Mouse (Mus musculus): ENCODE measurements around the gene Ip6k2. TPM values are rescaled to one million over a fixed set of nuclear protein-coding genes. Genes with fewer than 3 reads are reported as not detected.

Gene Ip6k2
- polyA plus RNA-seq, 1 experiment from 2014 or later: 129 TPM

GRCm38 (mm10) chr9:108764971-108765370 lies 18.6 kb upstream of the Ip6k2 start:
- Histone ChIP-seq H3K27me3 (ENCODE audit: control insufficient read depth, insufficient read depth, low read length) (no peaks in the 10 kb centered on the region; the same call in 1 of the 2 replicates), H3K4me2 (ENCODE audit: low read depth, severe bottlenecking) (no peak overlapping the region), H3K9ac (ENCODE audit: low read length) (no peak overlapping the region), H3K4me3 (ENCODE audit: low read depth, low read length) (no peak overlapping the region), H3K36me3 (ENCODE audit: control insufficient read depth, insufficient read depth, low read length) (no peaks in the 10 kb centered on the region), H3K4me1 (ENCODE audit: control insufficient read depth, insufficient read depth, low read length) (no peaks in the 10 kb centered on the region), H3K27ac (replicated peaks; ENCODE audit: low read depth, low read length) (no peak overlapping the region), H3K9me3 (ENCODE audit: control insufficient read depth, low read length) (no peaks in the 10 kb centered on the region)
- 83% methylated on average over 10 of the region's 10 CpGs for WGBS
- DNase-seq (ENCODE audit: low spot score) (no peak), ATAC-seq (ENCODE audit: insufficient number of reproducible peaks, low FRiP score, low TSS enrichment, low read depth) (no peak)

GRCm38 (mm10) chr9:108776614-108777013 lies 7.0 kb upstream of the Ip6k2 start:
- no peak overlapping the region for H3K27ac ChIP-seq (replicated peaks; ENCODE audit: low read depth, low read length)
- no peak overlapping the region for H3K4me3 ChIP-seq (ENCODE audit: low read depth, low read length)
- no peak for ATAC-seq (ENCODE audit: insufficient number of reproducible peaks, low FRiP score, low TSS enrichment, low read depth)
- H3K9me3 ChIP-seq (ENCODE audit: control insufficient read depth, low read length): no peaks in the 10 kb centered on the region
- 85% methylated on average over 4 of the region's 4 CpGs for WGBS
- H3K4me1 ChIP-seq (ENCODE audit: control insufficient read depth, insufficient read depth, low read length): no peaks in the 10 kb centered on the region
- H3K27me3 ChIP-seq (ENCODE audit: control insufficient read depth, insufficient read depth, low read length): no peaks in the 10 kb centered on the region
- no peaks in the 10 kb centered on the region for H3K36me3 ChIP-seq (ENCODE audit: control insufficient read depth, insufficient read depth, low read length)
- no peak overlapping the region for H3K4me2 ChIP-seq (ENCODE audit: low read depth, severe bottlenecking)
- no peak for DNase-seq (ENCODE audit: low spot score)
- H3K9ac ChIP-seq (ENCODE audit: low read length): no peak overlapping the region

- no peaks in the 10 kb centered on the region for H3K36me3 ChIP-seq (ENCODE audit: control insufficient read depth, insufficient read depth, low read length)
- no peak overlapping the region for H3K27ac ChIP-seq (replicated peaks; ENCODE audit: low read depth, low read length)
- no peak for DNase-seq (ENCODE audit: low spot score)
- H3K4me3 ChIP-seq (ENCODE audit: low read depth, low read length): no peak overlapping the region
- WGBS: 88% methylated on average over 4 of the region's 4 CpGs
- no peak overlapping the region for H3K4me2 ChIP-seq (ENCODE audit: low read depth, severe bottlenecking)
- no peak overlapping the region for H3K9ac ChIP-seq (ENCODE audit: low read length)
- H3K9me3 ChIP-seq (ENCODE audit: control insufficient read depth, low read length): no peaks in the 10 kb centered on the region
- ATAC-seq (ENCODE audit: insufficient number of reproducible peaks, low FRiP score, low TSS enrichment, low read depth): no peak
- no peaks in the 10 kb centered on the region for H3K27me3 ChIP-seq (ENCODE audit: control insufficient read depth, insufficient read depth, low read length)
- H3K4me1 ChIP-seq (ENCODE audit: control insufficient read depth, insufficient read depth, low read length): no peaks in the 10 kb centered on the region
Observed at GRCm38 (mm10) chr9:108777276-108777675, 6.3 kb upstream of the Ip6k2 start.

GRCm38 (mm10) chr9:108780959-108781358 lies 2.6 kb upstream of the Ip6k2 start:
- WGBS: 78% methylated on average over 5 of the region's 5 CpGs
- Histone ChIP-seq H3K9ac (ENCODE audit: low read length) (no peak overlapping the region), H3K9me3 (ENCODE audit: control insufficient read depth, low read length) (no peaks in the 10 kb centered on the region), H3K36me3 (ENCODE audit: control insufficient read depth, insufficient read depth, low read length) (no peaks in the 10 kb centered on the region), H3K27me3 (ENCODE audit: control insufficient read depth, insufficient read depth, low read length) (no peaks in the 10 kb centered on the region), H3K27ac (replicated peaks; ENCODE audit: low read depth, low read length) (no peak overlapping the region), H3K4me3 (ENCODE audit: low read depth, low read length) (no peak overlapping the region), H3K4me2 (ENCODE audit: low read depth, severe bottlenecking) (no peak overlapping the region), H3K4me1 (ENCODE audit: control insufficient read depth, insufficient read depth, low read length) (peaks cover 5% of the 10 kb centered on the region; the same call in 1 of the 2 replicates)
- ATAC-seq (ENCODE audit: insufficient number of reproducible peaks, low FRiP score, low TSS enrichment, low read depth) (no peak), DNase-seq (ENCODE audit: low spot score) (no peak)

- no peak overlapping the region for H3K9ac ChIP-seq (ENCODE audit: low read length)
- no peak overlapping the region for H3K4me2 ChIP-seq (ENCODE audit: low read depth, severe bottlenecking)
- no peaks in the 10 kb centered on the region for H3K27me3 ChIP-seq (ENCODE audit: control insufficient read depth, insufficient read depth, low read length)
- ATAC-seq (ENCODE audit: insufficient number of reproducible peaks, low FRiP score, low TSS enrichment, low read depth) (no peak), DNase-seq (ENCODE audit: low spot score) (no peak)
- H3K27ac ChIP-seq (replicated peaks; ENCODE audit: low read depth, low read length): no peak overlapping the region
- no peak overlapping the region for H3K4me3 ChIP-seq (ENCODE audit: low read depth, low read length)
- H3K9me3 ChIP-seq (ENCODE audit: control insufficient read depth, low read length): no peaks in the 10 kb centered on the region
- H3K36me3 ChIP-seq (ENCODE audit: control insufficient read depth, insufficient read depth, low read length): no peaks in the 10 kb centered on the region; the same call in 1 of the 2 replicates
- peaks cover 5% of the 10 kb centered on the region; the same call in 1 of the 2 replicates for H3K4me1 ChIP-seq (ENCODE audit: control insufficient read depth, insufficient read depth, low read length)
- WGBS: 69% methylated on average over 4 of the region's 4 CpGs
Observed at GRCm38 (mm10) chr9:108781891-108782290, 1.7 kb upstream of the Ip6k2 start.

- H3K4me3 ChIP-seq (ENCODE audit: low read depth, low read length): peak overlapping the region; percentile 90
- DNase-seq (ENCODE audit: low spot score) (no peak), ATAC-seq (ENCODE audit: insufficient number of reproducible peaks, low FRiP score, low TSS enrichment, low read depth) (peak; percentile 4; the same call in 1 of the 2 replicates)
- H3K9ac ChIP-seq (ENCODE audit: low read length): peak overlapping the region; percentile 56
- H3K9me3 ChIP-seq (ENCODE audit: control insufficient read depth, low read length): no peaks in the 10 kb centered on the region
- 36% methylated on average over 9 of the region's 9 CpGs for WGBS
- no peak overlapping the region for H3K27ac ChIP-seq (replicated peaks; ENCODE audit: low read depth, low read length)
- no peaks in the 10 kb centered on the region for H3K27me3 ChIP-seq (ENCODE audit: control insufficient read depth, insufficient read depth, low read length)
- peak overlapping the region; percentile 63 for H3K4me2 ChIP-seq (ENCODE audit: low read depth, severe bottlenecking)
- H3K36me3 ChIP-seq (ENCODE audit: control insufficient read depth, insufficient read depth, low read length): no peaks in the 10 kb centered on the region; the same call in 1 of the 2 replicates
- H3K4me1 ChIP-seq (ENCODE audit: control insufficient read depth, insufficient read depth, low read length): peaks cover 5% of the 10 kb centered on the region; the same call in 1 of the 2 replicates
Observed at GRCm38 (mm10) chr9:108782836-108783547, 604 bp upstream of the Ip6k2 start.

- ATAC-seq (ENCODE audit: insufficient number of reproducible peaks, low FRiP score, low TSS enrichment, low read depth) (no peak), DNase-seq (ENCODE audit: low spot score) (no peak)
- H3K4me2 ChIP-seq (ENCODE audit: low read depth, severe bottlenecking): peak overlapping the region; percentile 63
- H3K4me3 ChIP-seq (ENCODE audit: low read depth, low read length): peak overlapping the region; percentile 90
- peaks cover 5% of the 10 kb centered on the region; the same call in 1 of the 2 replicates for H3K4me1 ChIP-seq (ENCODE audit: control insufficient read depth, insufficient read depth, low read length)
- H3K27ac ChIP-seq (replicated peaks; ENCODE audit: low read depth, low read length): no peak overlapping the region
- H3K9ac ChIP-seq (ENCODE audit: low read length): peak overlapping the region; percentile 45
- no peaks in the 10 kb centered on the region for H3K27me3 ChIP-seq (ENCODE audit: control insufficient read depth, insufficient read depth, low read length)
- H3K36me3 ChIP-seq (ENCODE audit: control insufficient read depth, insufficient read depth, low read length): no peaks in the 10 kb centered on the region; the same call in 1 of the 2 replicates
- H3K9me3 ChIP-seq (ENCODE audit: control insufficient read depth, low read length): no peaks in the 10 kb centered on the region
Observed at GRCm38 (mm10) chr9:108785416-108785815, 1.8 kb downstream of the Ip6k2 start.

GRCm38 (mm10) chr9:108786494-108786893 lies 2.9 kb downstream of the Ip6k2 start:
- H3K27ac ChIP-seq (replicated peaks; ENCODE audit: low read depth, low read length): no peak overlapping the region
- 96% methylated on average over 1 of the region's 1 CpGs for WGBS

More at GRCm38 (mm10) chr9:108786494-108786893, 2.9 kb downstream of the Ip6k2 start:
- no peaks in the 10 kb centered on the region for H3K9me3 ChIP-seq (ENCODE audit: control insufficient read depth, low read length)
- no peaks in the 10 kb centered on the region; the same call in 1 of the 2 replicates for H3K36me3 ChIP-seq (ENCODE audit: control insufficient read depth, insufficient read depth, low read length)
- no peaks in the 10 kb centered on the region for H3K27me3 ChIP-seq (ENCODE audit: control insufficient read depth, insufficient read depth, low read length)
- H3K9ac ChIP-seq (ENCODE audit: low read length): no peak overlapping the region
- H3K4me3 ChIP-seq (ENCODE audit: low read depth, low read length): no peak overlapping the region
- no peak for DNase-seq (ENCODE audit: low spot score)
- peaks cover 5% of the 10 kb centered on the region; the same call in 1 of the 2 replicates for H3K4me1 ChIP-seq (ENCODE audit: control insufficient read depth, insufficient read depth, low read length)
- no peak for ATAC-seq (ENCODE audit: insufficient number of reproducible peaks, low FRiP score, low TSS enrichment, low read depth)
- H3K4me2 ChIP-seq (ENCODE audit: low read depth, severe bottlenecking): no peak overlapping the region
